Mouse (Mus musculus): ENCODE measurements around the gene 2210408I21Rik. TPM values are rescaled to one million over a fixed set of nuclear protein-coding genes. Genes with fewer than 3 reads are reported as not detected.

2210408I21Rik gene
- total RNA-seq, 2 experiments from 2014 or later = 4.2 TPM

DNA sequence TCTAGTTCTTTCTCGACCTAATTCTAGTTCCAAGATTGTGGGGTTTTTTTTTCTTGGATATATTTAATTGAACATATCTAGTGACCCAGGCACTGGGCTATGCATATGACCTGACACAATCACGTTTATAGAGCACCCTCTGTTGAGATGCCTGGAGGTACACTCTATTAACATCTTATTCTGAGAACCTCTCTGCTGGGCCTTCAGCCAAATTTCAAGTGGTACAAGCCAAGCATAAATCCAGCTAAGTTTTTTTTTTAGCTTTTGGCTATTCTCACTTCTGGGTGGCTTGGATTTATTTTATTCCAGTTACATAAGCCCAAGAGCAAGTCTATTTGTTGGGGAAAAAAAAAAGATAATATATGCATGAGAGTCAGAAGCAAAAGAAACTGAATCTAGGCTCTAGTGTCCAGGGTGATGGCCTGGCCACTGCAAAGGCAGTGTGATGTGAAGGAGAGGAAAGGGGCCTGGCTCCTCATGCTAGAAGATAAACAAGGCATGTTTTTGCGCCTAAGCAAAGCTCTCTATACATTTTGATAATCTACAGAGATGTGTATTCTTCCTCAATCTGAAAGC is 139.9 kb downstream of the 2210408I21Rik start:
- no peak for DNase-seq

DNA sequence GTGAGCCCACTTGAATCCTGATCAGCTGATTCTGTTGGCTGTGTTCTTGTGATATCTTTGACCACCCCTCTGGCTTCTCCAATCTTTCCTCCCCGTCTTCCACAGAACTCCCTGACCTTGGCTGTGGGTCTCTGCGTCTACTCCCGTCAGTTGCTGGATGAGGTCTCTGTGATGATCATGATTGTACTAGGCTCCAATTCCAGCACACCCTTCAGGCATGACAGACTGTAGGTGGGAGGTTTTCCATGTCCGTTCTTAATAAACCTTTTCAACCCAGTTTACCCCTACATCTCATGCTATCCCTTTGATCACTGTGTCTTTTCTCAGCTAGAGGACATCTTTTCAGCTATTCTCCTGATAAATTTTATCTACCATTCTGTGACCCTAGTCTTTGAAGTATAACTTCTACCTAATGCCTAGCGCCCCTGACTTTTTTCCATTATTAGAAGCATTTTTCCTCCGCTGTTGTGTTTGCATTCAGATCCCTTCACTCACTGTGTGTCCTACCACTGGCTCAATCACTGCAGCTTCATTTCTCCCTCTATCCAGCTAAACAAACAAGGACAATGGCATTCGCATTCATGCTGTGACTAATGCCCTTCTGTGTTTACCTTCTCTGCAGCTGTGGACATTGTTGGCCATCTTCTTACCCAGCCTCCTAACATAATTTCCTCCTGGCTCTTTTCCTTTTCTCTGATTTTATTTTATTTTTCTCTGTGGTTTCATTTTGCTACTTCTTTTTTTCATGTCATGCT is 143.5 kb downstream of the 2210408I21Rik start:
- no peak for DNase-seq

DNA sequence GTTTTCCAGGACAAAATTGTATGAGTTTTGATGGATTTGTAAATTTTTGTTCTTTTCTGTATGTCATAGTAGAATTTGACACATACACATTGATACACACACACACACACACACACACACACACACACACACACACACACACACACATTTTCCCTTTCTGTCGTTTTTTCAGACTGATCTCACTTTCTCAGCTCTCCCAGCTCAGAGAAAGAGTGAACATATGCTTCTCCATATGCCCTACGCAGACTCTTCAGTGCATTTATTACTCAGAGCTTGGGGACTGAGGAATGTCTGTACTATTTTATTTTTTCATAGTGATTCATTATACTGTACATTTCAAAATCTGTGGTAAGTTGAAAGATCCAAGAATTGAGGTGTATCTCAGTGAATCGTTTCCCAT is 160.2 kb downstream of the 2210408I21Rik start:
- DNase-seq = no peak

DNA sequence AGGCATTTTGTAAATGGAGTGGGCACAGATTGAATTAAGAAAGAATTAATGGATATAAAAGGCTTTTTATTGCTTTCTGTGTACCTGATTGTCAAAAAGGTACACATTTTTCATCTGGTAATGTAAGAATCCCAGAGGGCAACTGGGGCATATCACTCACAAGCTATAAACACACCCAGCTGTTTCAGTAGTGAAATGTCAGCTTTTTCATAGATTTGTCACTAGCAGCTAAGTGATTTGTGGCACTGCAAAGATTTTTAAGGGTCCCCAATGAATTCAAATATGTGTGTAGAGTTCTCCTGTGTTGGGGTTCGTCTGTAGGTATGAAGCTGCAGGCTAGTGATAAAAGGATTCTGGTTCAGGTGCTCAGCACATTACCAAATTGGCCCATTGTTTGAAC is 188.8 kb downstream of the 2210408I21Rik start:
- no peak for DNase-seq

DNA sequence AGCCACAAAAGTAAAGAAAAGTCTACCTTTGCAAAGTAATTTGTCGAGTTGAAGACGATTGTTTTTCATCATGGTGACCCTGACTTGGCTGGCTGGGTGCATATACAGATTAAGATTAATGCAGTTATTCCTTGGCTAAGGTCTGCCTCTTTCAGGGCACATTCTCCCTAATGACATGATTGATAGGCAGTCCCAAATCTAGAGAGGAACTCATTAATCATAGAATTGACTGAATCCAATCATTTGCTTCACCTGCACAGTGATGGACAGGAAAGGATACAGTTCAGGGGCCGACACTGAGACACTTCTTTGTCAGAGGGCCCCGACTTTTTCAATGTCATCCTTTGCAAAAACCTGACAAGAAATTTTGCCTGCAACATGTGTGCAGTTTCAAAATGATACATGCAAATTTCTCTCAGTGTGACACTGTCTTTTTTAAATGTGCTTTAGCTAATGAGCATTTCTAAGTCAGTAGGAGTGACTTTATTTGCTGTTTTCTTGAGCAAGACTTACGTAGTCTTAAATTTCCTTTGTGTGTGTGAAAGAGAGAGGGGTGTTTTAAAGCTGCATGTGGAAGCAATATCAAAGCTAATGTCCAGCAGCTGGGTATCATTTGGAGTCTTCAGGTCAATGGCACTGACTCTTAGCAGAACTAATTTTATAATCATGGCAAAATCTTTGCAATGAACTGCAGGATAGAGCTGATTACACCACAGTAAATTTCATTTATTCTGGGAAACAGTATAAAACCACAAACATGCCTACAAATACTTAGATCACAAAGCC is 191.0 kb downstream of the 2210408I21Rik start:
- DNase-seq = no peak

DNA sequence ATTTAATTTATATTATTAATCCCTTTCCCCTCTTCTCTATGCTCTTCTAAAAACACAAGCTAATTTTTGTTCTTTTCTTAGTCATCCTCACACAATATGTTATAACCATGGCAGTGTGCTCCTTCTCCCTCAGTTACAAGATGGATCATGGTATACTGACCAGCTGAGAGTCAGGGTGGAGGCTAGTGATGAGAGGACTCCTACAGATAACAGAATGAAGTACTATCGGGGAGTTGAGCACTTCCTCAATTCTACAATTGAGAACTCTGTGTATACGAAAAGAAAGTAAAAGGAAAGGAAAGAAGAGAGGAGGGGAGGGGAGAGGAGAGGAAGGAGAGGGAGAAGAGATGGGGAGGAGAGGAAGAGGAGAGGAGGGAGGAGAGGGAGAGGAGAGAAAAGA is 206.8 kb downstream of the 2210408I21Rik start:
- DNase-seq = no peak

DNA sequence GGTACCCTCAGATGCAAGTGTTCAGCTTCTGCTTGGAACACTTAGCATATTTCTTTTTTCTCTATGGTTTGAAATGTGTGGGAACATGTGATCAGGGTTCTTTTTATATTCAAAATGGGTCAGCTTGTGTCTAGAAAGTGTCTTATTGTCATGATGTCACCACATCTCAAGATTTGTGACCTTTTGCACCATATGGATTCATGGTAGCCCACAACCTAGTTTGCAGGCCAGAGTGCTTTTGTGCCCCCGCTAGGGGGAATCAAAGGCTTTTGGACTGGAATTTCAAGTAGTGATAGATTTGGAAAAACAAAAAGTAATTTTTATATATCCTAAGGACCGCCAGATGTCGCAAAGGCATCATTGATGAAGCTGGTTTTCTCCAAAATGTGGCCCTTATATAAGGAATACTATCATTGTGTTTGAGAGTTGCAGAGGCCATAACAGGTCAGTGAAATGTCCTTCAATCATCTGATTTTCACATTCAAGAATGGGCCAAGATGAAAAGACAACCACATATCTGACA is 250.2 kb downstream of the 2210408I21Rik start:
- DNase-seq = no peak

DNA sequence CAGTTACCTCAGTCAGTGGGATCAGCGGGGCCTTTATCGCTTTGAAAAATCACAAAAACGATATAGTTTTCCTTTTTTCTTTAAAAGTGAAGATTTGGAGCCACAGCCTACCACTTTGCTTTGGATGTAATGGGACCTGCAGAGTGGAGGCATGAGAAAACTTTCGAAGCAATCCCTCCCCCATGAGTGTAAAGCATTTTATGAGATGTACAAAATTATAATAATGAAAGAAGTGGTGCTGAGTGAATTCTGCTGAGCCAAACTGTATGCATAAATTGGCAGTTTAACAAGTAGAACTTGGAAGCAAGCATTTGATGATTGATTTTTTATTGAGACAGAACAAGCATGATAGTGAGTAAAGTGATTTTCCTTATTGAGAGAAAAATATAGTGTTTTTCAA is 250.7 kb downstream of the 2210408I21Rik start:
- no peak for DNase-seq

DNA sequence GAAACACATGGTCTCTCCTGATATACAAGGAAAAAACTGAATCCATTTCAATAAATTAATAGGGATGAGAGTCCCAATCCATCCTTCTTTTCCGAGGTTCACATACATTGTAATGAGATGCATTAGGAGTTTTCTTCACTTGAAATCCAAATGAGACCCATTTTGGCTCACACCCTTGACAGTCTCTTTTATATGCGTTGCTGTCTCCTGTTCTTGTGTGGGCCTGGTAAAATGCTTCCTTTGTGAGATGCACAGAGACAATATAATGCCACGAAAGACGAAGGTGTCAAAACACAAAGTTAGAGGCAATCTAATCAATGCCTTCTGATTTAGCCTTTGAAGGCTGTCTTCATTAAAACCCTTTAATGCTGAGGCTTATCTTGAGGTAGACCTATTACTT is 252.8 kb downstream of the 2210408I21Rik start:
- DNase-seq = no peak

DNA sequence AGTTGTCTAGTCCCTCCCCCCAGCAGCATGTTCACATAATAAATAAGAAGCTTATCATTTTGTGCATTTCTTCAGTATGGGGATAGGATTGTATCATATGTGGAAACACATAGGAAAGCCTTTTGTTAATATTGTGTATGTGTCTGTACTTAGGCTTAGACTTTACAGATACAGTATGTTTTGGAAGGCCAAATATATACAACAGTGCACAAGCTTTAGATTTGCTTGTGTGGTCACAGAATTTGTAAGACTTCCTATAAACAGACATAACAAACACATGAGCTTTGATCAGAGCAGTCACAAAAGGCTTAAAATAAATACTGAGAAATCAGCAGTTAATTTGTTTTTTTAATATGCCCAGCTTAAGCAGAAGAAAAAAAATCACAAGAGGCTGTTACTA is 253.9 kb downstream of the 2210408I21Rik start:
- DNase-seq = no peak

DNA sequence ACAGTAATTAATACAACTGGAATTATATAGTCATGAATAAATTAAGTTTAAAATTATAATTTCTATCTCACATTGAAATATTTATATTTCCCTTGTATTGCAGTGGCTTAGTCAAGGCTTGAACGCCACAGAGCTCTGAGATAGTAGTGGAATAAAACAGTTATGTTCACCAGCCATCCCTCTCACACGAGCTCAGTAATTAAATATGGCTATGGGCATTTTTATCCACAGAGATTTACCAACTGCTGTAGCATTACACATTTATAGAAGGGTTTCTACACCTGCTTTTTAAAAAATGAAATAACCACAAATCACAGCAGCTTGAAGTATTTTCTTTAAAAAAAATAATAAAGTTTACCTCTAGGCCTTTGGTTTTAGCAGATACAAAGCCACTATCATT is 261.0 kb downstream of the 2210408I21Rik start:
- no peak for DNase-seq

DNA sequence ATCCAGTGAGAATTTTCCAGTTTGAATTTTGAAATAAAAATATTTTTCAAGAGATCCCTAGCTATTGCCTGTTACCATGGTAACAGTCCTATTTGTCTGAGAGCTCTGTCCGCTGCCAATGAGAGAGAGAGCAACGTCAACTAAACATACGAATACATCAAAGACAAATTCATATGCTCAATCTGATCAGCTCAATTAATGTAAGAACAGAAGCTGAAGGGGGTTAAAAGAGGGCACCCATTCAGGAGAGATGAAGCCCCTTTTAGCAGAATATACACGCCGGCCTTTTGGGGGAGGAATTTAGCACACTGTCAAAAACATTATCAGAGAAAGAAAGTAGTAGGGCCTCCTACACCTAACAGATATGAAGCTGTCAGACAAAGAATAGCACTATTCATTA is 261.6 kb downstream of the 2210408I21Rik start:
- DNase-seq = no peak

DNA sequence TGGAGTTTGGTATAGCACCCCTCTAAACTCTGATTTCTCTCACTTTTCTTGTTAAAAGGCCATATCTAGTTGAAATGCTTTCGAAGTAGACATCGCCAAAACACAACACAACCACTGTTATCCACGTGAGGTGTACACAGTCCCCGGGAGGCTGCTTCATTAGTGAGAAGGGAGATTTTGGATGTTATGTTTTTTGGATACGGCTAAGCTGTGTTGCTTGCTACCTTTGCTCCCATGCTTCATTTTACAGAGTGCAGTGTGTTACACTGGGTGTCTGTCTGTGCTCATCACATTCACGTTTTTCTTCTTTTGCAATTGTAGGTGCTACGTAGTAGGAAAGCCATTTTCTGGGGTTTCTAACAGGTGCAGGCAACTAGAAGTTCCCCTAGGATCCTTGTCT is 262.3 kb downstream of the 2210408I21Rik start:
- DNase-seq = no peak

DNA sequence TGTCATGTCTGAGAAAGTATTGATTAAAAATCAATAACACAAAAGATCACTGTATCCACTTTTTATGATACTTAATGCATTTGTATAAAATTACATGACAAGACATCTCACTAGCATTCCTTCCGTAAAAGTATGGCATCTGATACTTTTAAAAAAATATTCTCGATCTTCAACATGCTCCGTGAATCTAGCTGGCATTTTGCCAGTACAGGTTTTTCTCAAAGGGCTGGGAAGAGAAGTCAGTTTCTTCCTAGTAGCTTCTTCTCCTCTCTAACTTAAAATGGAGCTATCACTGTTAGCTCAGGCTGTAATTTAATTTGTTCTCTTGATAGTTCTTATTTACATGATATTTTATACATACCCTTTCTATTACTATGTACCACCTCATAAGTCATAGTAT is 263.1 kb downstream of the 2210408I21Rik start:
- DNase-seq = no peak

DNA sequence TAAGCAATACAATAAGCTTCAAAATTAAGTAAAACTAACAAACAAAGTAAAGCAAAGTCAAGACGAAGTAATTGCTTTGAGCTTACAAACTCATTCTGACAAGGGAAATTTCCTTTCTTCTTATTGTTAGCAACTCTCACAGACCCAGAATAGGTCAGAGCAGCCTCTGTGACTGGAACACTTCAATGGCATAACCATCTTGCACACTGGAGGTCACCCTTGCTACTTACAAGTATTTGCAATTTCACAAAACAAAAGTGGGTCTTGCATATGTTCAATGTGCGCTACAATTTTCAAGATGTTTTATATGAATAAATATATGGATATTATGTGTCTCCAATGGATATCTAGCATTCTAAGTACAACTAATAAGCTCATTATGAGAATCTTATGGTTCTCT is 265.4 kb downstream of the 2210408I21Rik start:
- no peak for DNase-seq

DNA sequence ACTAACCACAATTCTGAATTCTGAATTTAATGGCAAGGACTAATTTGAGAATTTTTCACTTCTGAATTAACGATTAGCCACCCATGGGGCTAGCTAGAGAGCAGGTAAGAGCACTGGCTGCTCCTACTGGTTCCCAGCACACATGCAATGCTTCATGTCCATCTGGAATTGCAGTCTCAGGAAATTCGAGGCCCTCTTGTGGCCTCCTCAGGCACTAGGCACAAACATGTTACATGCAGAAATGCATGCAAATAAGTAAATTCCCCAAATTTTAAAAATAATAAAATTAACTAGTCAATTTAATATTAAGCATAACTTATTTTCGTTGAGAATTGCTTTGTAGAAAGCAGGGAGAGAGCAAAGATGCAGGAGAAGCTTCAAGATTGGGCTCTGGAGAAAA is 273.2 kb downstream of the 2210408I21Rik start:
- DNase-seq = no peak

DNA sequence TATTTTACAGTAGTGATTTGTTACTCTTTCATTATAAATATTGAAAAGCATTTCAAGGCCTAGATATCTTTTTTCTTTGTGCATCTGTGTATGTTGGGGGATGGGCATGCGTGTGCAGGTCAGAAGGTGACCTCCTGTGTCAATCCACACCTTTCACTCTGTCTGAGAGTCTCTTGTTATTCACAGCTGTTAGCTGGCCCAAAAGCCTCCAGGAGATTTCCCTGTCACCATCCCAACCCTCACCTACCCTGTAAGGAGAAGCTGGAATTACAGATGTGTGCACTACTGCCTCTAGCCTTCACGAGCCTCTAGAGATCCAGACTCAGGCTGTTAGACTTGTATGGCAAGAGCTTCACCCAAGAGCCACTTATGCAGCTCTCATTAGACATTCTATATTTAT is 274.5 kb downstream of the 2210408I21Rik start:
- DNase-seq = no peak

DNA sequence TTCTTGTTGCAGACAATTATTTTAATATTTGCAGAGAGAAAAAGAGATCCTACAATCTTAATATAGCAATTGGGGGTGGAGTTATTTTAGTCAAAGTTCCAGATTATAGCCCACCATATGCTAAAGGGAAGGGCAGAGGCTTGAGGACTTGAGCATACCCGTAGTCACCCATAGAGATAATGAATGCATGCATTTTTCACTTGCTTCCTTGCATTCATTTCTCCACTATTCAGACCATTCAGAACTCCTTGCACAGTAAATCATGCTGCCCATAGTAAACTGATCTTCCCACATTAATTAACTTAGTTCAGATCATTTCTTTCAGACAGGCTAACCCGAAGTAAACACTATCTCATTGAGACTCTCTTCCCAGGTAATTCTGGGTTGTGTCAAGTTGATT is 277.5 kb downstream of the 2210408I21Rik start:
- no peak for DNase-seq

DNA sequence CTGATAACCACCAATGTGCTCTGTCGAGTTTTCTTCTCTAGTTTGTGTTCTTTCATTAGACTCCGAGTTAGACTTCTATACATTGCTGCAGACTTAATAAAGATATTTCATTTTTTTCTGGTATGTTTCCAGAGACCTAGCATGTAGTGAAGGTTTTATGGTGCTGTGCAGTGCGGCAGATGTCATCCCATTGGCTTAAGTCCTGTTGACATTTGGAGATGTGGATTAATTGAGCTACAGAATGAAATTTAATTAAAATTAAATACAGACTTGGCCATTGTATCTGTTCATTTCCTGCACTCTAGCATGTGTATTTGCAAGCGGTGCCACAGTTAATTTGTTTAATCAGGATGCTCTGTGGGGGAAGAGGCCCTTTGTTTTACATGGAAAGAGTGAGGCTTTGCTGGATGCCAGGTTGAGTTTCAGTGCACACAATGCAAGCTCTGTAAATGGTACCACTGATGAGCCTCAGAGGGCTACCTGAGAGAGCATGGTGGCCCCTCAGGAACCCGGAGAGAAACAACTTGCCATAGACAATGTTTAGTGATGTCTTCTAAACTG is 314.7 kb downstream of the 2210408I21Rik start:
- no peak for DNase-seq

DNA sequence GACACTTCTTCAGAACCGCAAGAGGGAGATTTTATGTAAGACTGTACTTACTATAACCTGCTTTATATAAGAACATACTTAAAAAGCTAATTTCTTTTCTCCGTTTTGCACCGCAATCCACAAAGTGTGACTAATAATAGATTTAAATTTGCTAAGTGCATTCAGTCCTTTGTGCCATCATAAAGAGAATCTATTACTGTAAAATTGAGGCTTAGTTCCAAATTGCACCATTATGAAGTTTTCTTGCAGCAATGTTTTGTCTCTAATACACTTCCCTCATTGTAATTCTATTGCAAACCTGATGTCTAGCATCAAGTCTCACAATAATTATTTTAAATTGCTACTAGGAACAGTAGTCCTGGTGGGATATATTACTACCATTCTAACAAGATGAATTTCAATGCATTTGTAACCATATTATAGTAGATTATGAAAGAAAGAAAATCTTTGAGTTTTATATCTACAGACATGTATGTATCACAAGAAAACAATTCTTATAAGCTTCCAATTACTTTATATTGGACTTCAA is 334.8 kb downstream of the 2210408I21Rik start:
- no peak for DNase-seq

DNA sequence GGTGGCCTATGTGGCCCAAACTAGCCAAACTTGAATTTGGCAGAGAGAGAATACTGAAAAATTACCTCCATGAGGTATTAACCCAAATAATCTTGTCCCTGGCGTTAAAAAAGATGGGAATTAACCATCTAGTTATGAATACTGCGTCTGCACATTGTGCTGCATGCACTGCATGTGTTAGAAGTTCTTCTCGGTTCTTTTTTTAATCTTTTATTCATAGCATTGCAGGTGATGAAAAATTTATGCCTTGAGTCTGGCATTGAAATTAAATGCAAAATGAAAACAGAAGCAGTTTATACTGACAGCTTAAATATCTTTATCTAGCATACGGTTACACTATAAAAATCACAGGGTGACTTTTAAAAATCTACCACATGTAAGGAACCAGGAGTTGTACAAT is 341.1 kb downstream of the 2210408I21Rik start:
- no peak for DNase-seq

DNA sequence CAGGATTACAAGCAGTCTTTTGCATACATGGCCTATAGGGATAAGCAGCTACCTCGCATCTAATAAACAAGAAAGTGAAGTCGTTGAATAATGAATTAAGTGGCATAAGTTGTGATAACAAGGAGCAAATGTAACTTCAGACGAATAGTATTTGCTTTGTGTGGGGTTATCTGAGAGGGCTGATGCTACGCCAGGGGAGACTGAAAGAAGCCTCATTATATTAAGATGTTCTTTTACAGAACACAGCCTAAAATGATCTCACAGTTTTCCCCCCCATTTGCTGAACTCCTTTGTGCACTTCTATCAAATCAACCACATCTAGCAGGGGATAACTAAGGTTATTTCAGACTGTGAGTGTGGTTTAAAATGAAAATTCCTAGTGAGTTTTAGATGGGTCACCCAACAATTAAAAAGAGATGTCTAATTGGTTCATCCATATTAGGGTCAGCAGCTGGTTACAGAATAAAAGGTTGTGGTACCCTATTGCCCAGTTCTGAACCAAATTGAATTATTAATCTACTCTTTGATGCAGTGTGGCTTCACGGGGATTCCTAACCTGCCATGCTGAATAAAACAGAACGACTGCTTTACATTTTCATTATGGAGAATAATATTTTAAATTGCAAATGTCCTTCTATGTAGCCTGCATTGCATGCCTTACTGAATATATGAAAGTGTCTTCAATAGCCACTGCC is 343.2 kb downstream of the 2210408I21Rik start:
- no peak for DNase-seq
